Mouse (Mus musculus): ENCODE measurements around the gene Ercc1.

- TF ChIP-seq CTCF (IDR thresholded peaks at IDR 0.05; ENCODE audit: low read depth, low read length): peak; percentile 96
- TF ChIP-seq POLR2A (IDR thresholded peaks at IDR 0.05; ENCODE audit: extremely low read depth, insufficient read depth, low read length): no peak
Observed at GRCm38 (mm10) chr7:19342481-19343027, 2.0 kb upstream of the Ercc1 start.
